Mouse (Mus musculus) cortical plate, adult 2 months (tissue): ENCODE measurements around the gene Zfp598.

Experiments used
- CTCF ChIP-seq: fragments of 200-500 bp; IDR thresholded peaks from 2 replicates; pipeline ENCODE4 v1.5.1; 2011; ENCODE audit warnings: mild to moderate bottlenecking, control low read depth, low read length; ENCODE audit not compliant: insufficient read depth; ENCODE audit errors: extremely low read depth
- POLR2A ChIP-seq: fragments of 200-500 bp; IDR thresholded peaks from 2 replicates; pipeline ENCODE4 v1.6.1; 2011; ENCODE audit warnings: mild to moderate bottlenecking, low read length, control low read depth; ENCODE audit not compliant: insufficient read depth; ENCODE audit errors: extremely low read depth

- no peak for TF ChIP-seq CTCF
- TF ChIP-seq POLR2A = no peak
These were observed 61.3 kb downstream of the Zfp598 start for GRCm38 (mm10) chr17:24730787-24731186.
